Mouse (Mus musculus) E14TG2a.4 (cell line): ENCODE results near the gene Bmp6.

Experiments used
- CTCF ChIP-seq: conservative IDR thresholded peaks from 2 replicates; pipeline ENCODE4 v1.5.1; 2014; ENCODE audit warnings: low read length
- POU5F1 ChIP-seq: IDR thresholded peaks from 2 replicates; pipeline ENCODE4 v1.6.1; 2014; ENCODE audit warnings: low read length, borderline replicate concordance

DNA sequence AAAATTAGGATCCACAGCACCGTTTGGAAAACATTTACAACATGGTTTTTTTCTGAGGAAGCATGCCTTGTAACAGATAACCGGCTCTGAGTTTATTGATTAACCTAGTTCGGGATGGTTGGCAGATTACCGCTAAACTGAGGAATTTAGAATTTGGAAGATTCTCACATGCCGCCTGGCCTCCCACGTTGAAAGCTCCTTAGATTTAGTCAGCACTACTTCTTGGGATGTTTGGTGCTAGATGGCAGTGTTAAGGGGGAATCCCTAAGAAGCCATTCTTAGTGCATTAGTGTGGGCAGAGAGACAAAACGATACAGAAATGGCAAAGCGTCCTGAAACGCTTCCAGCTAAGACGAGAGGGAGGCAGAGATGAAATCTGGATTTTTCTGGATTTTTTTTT is 8.1 kb downstream of the Bmp6 start:
- no peak for TF ChIP-seq CTCF
- no peak for TF ChIP-seq POU5F1
